Mouse (Mus musculus): ENCODE results near the gene Prr14l.

DNA sequence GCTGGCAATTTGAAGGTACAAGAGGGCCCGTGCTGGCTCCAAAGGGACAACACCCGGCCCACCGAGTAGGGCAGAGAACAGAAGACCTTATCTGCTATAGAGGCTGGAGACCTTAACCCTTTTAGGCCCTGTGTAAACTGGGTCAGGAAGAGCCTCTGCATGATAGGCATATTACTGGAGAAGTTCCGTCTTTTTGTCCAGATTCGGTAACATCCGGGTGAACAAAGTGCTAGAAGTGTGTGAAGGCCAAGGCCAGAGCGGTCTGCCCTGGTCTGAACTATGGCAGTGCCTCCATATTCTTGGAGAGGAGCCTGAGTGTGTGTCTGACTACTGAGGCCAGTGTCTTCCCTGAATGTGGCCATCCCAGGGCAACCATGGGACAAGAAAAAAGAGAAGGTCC, 27.0 kb downstream of the Prr14l start, which contains the start of gene Gm20671:
- TF ChIP-seq POLR2A (IDR thresholded peaks at IDR 0.05; ENCODE audit: insufficient read depth, low read depth, low read length) (no peak), CTCF (IDR thresholded peaks at IDR 0.05; ENCODE audit: insufficient read depth, low read depth, low read length) (no peak)
